Comparison of ENCODE assay signal across 14 mouse cellular contexts in genomic region chr7:133608631-133609340, GRCm38 (mm10). TPM values are rescaled to one million over a fixed set of nuclear protein-coding genes. Genes with fewer than 3 reads are reported as not detected.
DNase-seq lines count a peak whose midpoint lies in the region; ATAC-seq and TF ChIP-seq lines count a peak whose summit lies in the region.
"Had no signal": no experiment of that assay in that cellular context is flagged by ENCODE, and none has a peak within 500 bp of the region (broad histone marks: within the 10 kb centered on the region; RNA-seq: fewer than 3 reads in every experiment).

No protein-coding gene starts in this region.

- H3K4me2 ChIP-seq in kidney, postnatal 0 days (ENCODE audit: low read length): peak overlapping the region; percentile 43
- peak overlapping the region; percentile 39 for H3K4me2 ChIP-seq in hindbrain, embryonic 16.5 days (ENCODE audit: low read length)

- no peak overlapping the region for H3K4me3 ChIP-seq in kidney, postnatal 0 days (replicated peaks; ENCODE audit: low read depth, low read length)
- H3K4me3 ChIP-seq in hindbrain, embryonic 16.5 days (ENCODE audit: low read length): no peak overlapping the region

- H3K36me3 ChIP-seq in kidney, postnatal 0 days (ENCODE audit: insufficient read depth, low read length): no peaks in the 10 kb centered on the region
- no peaks in the 10 kb centered on the region for H3K36me3 ChIP-seq in hindbrain, embryonic 16.5 days (ENCODE audit: control insufficient read depth, insufficient read depth, low read length)

- peak; percentile 41 for DNase-seq in cerebellum, adult 9-11 months
- no peak for DNase-seq in cerebellum, adult 8-10 months
- no peak for DNase-seq in kidney, postnatal 0 days (ENCODE audit: low spot score)
- no peak for DNase-seq in kidney, postnatal 25 days
- DNase-seq in MN1 (ENCODE audit: low spot score): peak; percentile 44
- no peak for DNase-seq in thymus, postnatal 4 days
- DNase-seq: adrenal gland, postnatal 14 days; gastrocnemius, postnatal 14 days; kidney, postnatal 36 days had no signal

- no peaks in the 10 kb centered on the region for H3K9me3 ChIP-seq in kidney, postnatal 0 days (replicated peaks; ENCODE audit: low read length)
- H3K9me3 ChIP-seq in hindbrain, embryonic 16.5 days (ENCODE audit: control insufficient read depth, low read length): no peaks in the 10 kb centered on the region

- H3K4me1 ChIP-seq in kidney, postnatal 0 days (replicated peaks; ENCODE audit: insufficient read depth, low read length): no peaks in the 10 kb centered on the region; the same call in 1 of the 2 replicates
- peaks cover 15% of the 10 kb centered on the region for H3K4me1 ChIP-seq in hindbrain, embryonic 16.5 days (ENCODE audit: control insufficient read depth, insufficient read depth, low read depth, low read length)

- no peak for ATAC-seq in kidney, postnatal 0 days (replicated peaks; ENCODE audit: low FRiP score, low read depth)
- ATAC-seq in hindbrain, embryonic 16.5 days: no peak
- no peak for ATAC-seq in erythroid progenitor cell, adult 5-6 weeks (replicated peaks; ENCODE audit: low FRiP score, poor library complexity, severe bottlenecking)

- TF ChIP-seq CTCF in kidney, postnatal 0 days (IDR thresholded peaks at IDR 0.05; ENCODE audit: low read depth): no peak

- no peak overlapping the region for H3K9ac ChIP-seq in kidney, postnatal 0 days (ENCODE audit: low read depth, low read length)
- peak overlapping the region; percentile 33; the same call in 1 of the 2 replicates for H3K9ac ChIP-seq in hindbrain, embryonic 16.5 days (ENCODE audit: low read depth, low read length)

- no peak overlapping the region for H3K27ac ChIP-seq in kidney, postnatal 0 days
- peak overlapping the region; percentile 65 for H3K27ac ChIP-seq in hindbrain, embryonic 16.5 days (ENCODE audit: low read depth, low read length)

- H3K27me3 ChIP-seq in kidney, postnatal 0 days (ENCODE audit: insufficient read depth, low read length): no peaks in the 10 kb centered on the region
- H3K27me3 ChIP-seq in hindbrain, embryonic 16.5 days (replicated peaks; ENCODE audit: control insufficient read depth, insufficient read depth, low read length): no peaks in the 10 kb centered on the region

- WGBS in kidney, postnatal 0 days: 38% methylated on average over 13 of the region's 13 CpGs
- WGBS in hindbrain, embryonic 16.5 days: 33% methylated on average over 13 of the region's 13 CpGs

RNA-seq across cellular contexts. Expression of gene Tex36, which starts 6.8 kb away (rescaled TPM):
- 0.32 TPM in 1 of 2 replicates, not detected in the other for polyA plus RNA-seq in kidney, postnatal 0 days (2015; fragmentation: Nextera tagmentation; extraction: Ambion mirVana)
- not detected in 2 replicates for polyA plus RNA-seq in hindbrain, embryonic 16.5 days (2015; fragmentation: Nextera tagmentation; extraction: Ambion mirVana)
- total RNA-seq in erythroid progenitor cell, adult 5-6 weeks (2015; ENCODE audit: low replicate concordance): not detected in 2 replicates
- total RNA-seq in erythroid progenitor cell, adult 5-6 weeks (2017; ENCODE audit: low replicate concordance): not detected in 2 replicates
- total RNA-seq: adrenal gland, postnatal 14 days; gastrocnemius, postnatal 14 days; megakaryocyte, adult 5-6 weeks had no signal
- polyA plus RNA-seq: heart, embryonic 16.5 days; limb, embryonic 14.5 days had no signal

RNA-seq across cellular contexts. Expression of gene Edrf1, which starts 28.6 kb away (rescaled TPM):
- polyA plus RNA-seq in kidney, postnatal 0 days (2015; fragmentation: Nextera tagmentation; extraction: Ambion mirVana): 14.3 and 15.4 TPM in 2 replicates
- 14.9 and 21.5 TPM in 2 replicates for polyA plus RNA-seq in hindbrain, embryonic 16.5 days (2015; fragmentation: Nextera tagmentation; extraction: Ambion mirVana)
- 13.4 and 19.8 TPM in 2 replicates for total RNA-seq in erythroid progenitor cell, adult 5-6 weeks (2015; ENCODE audit: low replicate concordance)
- 26.3 and 74.8 TPM in 2 replicates for total RNA-seq in erythroid progenitor cell, adult 5-6 weeks (2017; ENCODE audit: low replicate concordance)

Comparison
In these comparisons a context has a peak if more than half of its experiments do, and no peak if none do; other contexts are left out.
1. DNase-seq: peak in cerebellum, adult 9-11 months (single experiment) and MN1 (single experiment); none in cerebellum, adult 8-10 months (single experiment), kidney, postnatal 0 days (single experiment), kidney, postnatal 25 days (0 of 2) and thymus, postnatal 4 days (single experiment).